9 mouse cellular contexts compared by ENCODE assay signal in genomic region chr8:50915259-50915875, GRCm38 (mm10).
A peak's percentile ranks its signal among the peaks of the same experiment; 100 is the strongest.
DNase-seq lines count a peak whose midpoint lies in the region; ATAC-seq and TF ChIP-seq lines count a peak whose summit lies in the region.
"Had no signal": no experiment of that assay in that cellular context is flagged by ENCODE, and none has a peak within 500 bp of the region (broad histone marks: within the 10 kb centered on the region; RNA-seq: fewer than 3 reads in every experiment).

No protein-coding gene starts in this region.

- H3K27ac ChIP-seq in hindbrain, postnatal 0 days: peak overlapping the region; percentile 34
- H3K27ac ChIP-seq in liver, embryonic 15.5 days (replicated peaks): no peak overlapping the region
- no peak overlapping the region for H3K27ac ChIP-seq in stomach, embryonic 15.5 days

- no peak for ATAC-seq in hindbrain, postnatal 0 days
- no peak for ATAC-seq in liver, embryonic 15.5 days (ENCODE audit: insufficient read depth)
- ATAC-seq in stomach, embryonic 15.5 days (ENCODE audit: insufficient read depth, low FRiP score, low read depth): no peak
- ATAC-seq in activated CD4-positive, CD25-positive, alpha-beta regulatory T cell, adult 4 months: no peak

- peak; percentile 3 for DNase-seq in adrenal gland, postnatal 14 days
- DNase-seq in adrenal gland, postnatal 4 days (ENCODE audit: low spot score in 2 of 2): no peak
- DNase-seq in right cerebral cortex, adult 18-20 months: peak; percentile 37
- no peak for DNase-seq in right cerebral cortex, postnatal 36 days (ENCODE audit: low spot score in 2 of 2)
- DNase-seq in hindbrain, postnatal 0 days (ENCODE audit: low spot score): peak; percentile 70

- under 1% methylated on average over 22 of the region's 22 CpGs for WGBS in hindbrain, postnatal 0 days
- under 1% methylated on average over 22 of the region's 22 CpGs for WGBS in liver, embryonic 15.5 days (ENCODE audit: insufficient replicate concordance)
- WGBS in stomach, embryonic 15.5 days: under 1% methylated on average over 22 of the region's 22 CpGs

- H3K9ac ChIP-seq in hindbrain, postnatal 0 days (replicated peaks; ENCODE audit: low read length): peak overlapping the region; percentile 60
- no peak overlapping the region for H3K9ac ChIP-seq in liver, embryonic 15.5 days
- H3K9ac ChIP-seq in stomach, embryonic 15.5 days: no peak overlapping the region

- H3K36me3 ChIP-seq in hindbrain, postnatal 0 days (ENCODE audit: insufficient read depth, low read length): no peaks in the 10 kb centered on the region
- no peaks in the 10 kb centered on the region for H3K36me3 ChIP-seq in liver, embryonic 15.5 days (replicated peaks)
- no peaks in the 10 kb centered on the region for H3K36me3 ChIP-seq in stomach, embryonic 15.5 days

- peak; percentile 44 for TF ChIP-seq CTCF in hindbrain, postnatal 0 days (IDR thresholded peaks at IDR 0.05; ENCODE audit: low read depth)

- peak overlapping the region; percentile 73 for H3K4me3 ChIP-seq in hindbrain, postnatal 0 days (ENCODE audit: low read length)
- H3K4me3 ChIP-seq in liver, embryonic 15.5 days (replicated peaks): peak overlapping the region; percentile 18; the same call in 1 of the 2 replicates
- H3K4me3 ChIP-seq in stomach, embryonic 15.5 days (replicated peaks): peak overlapping the region; percentile 53
- H3K4me3 ChIP-seq: erythroblast, embryonic 14.5 days had no signal

- H3K4me2 ChIP-seq in hindbrain, postnatal 0 days (ENCODE audit: low read depth, low read length): peak overlapping the region; percentile 94
- peak overlapping the region; percentile 47 for H3K4me2 ChIP-seq in liver, embryonic 15.5 days
- H3K4me2 ChIP-seq in stomach, embryonic 15.5 days: peak overlapping the region; percentile 100

- H3K9me3 ChIP-seq in hindbrain, postnatal 0 days (ENCODE audit: low read length): no peaks in the 10 kb centered on the region
- no peaks in the 10 kb centered on the region for H3K9me3 ChIP-seq in liver, embryonic 15.5 days (replicated peaks)
- no peaks in the 10 kb centered on the region for H3K9me3 ChIP-seq in stomach, embryonic 15.5 days

- no peaks in the 10 kb centered on the region for H3K4me1 ChIP-seq in hindbrain, postnatal 0 days (ENCODE audit: insufficient read depth, low read length)
- no peaks in the 10 kb centered on the region for H3K4me1 ChIP-seq in liver, embryonic 15.5 days (replicated peaks)
- 0 out of 2 replicates have a peak, but pooled peaks cover 4% of the 10 kb centered on the region for H3K4me1 ChIP-seq in stomach, embryonic 15.5 days

- H3K27me3 ChIP-seq in hindbrain, postnatal 0 days (ENCODE audit: insufficient read depth, low read length): no peaks in the 10 kb centered on the region; the same call in 1 of the 2 replicates
- H3K27me3 ChIP-seq in liver, embryonic 15.5 days: peaks cover 27% of the 10 kb centered on the region
- peaks cover 15% of the 10 kb centered on the region for H3K27me3 ChIP-seq in stomach, embryonic 15.5 days (replicated peaks)

Comparison
In these comparisons a context has a peak if more than half of its experiments do, and no peak if none do; other contexts are left out.
1. DNase-seq: peak in adrenal gland, postnatal 14 days (single experiment), right cerebral cortex, adult 18-20 months (single experiment) and hindbrain, postnatal 0 days (single experiment); none in adrenal gland, postnatal 4 days (0 of 2) and right cerebral cortex, postnatal 36 days (0 of 2).
2. H3K4me2 ChIP-seq: peak in every context shown above with its lines; median percentile 100 in stomach, embryonic 15.5 days; 94 in hindbrain, postnatal 0 days; 47 in liver, embryonic 15.5 days.
3. H3K4me3 ChIP-seq: peak in every context shown above with its lines; median percentile 73 in hindbrain, postnatal 0 days; 53 in stomach, embryonic 15.5 days; 18 in liver, embryonic 15.5 days.